Mouse (Mus musculus): ENCODE measurements around the gene 4930444G20Rik. TPM values are rescaled to one million over a fixed set of nuclear protein-coding genes. Genes with fewer than 3 reads are reported as not detected.
"Not testable (repeated sequence)": the region's sequence is repeated elsewhere in the genome, so short reads cannot be mapped to it uniquely, and the experiment has no call there.

The 4930444G20Rik gene
- not detected in 2 replicates for polyA plus RNA-seq (2012; rRNA removed)

DNA sequence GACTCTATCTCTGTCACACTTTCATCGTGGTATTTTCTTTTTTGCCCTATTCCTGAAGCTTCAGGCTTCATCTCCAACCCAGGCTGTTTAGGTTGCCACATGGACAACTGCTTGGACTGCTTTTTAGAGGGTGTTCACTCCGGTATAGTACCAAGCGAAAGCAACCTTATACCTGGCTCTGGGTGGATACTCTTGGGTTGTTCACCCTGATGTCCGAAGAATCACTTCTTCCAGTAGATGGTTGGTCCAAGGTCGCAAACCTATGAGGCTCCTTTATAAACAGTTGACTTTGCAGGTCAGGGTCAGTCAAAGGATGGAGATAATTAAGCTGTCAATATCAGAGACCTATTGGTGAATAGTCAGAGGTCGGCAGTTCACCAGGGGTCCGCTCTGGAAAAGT is at the start of gene 4930444G20Rik:
TSS of gene 4930444G20Rik (minus strand) at position 101 of the 400 bp plus-strand sequence.
- WGBS, result 91% methylated on average over 7 of the region's 7 CpGs
- H3K4me3 ChIP-seq (ENCODE audit: extremely low read depth, insufficient read depth, insufficient read length); DNase-seq (ENCODE audit: low read depth in 1 of 2, low spot score in 2 of 2): not testable (repeated sequence)

DNA sequence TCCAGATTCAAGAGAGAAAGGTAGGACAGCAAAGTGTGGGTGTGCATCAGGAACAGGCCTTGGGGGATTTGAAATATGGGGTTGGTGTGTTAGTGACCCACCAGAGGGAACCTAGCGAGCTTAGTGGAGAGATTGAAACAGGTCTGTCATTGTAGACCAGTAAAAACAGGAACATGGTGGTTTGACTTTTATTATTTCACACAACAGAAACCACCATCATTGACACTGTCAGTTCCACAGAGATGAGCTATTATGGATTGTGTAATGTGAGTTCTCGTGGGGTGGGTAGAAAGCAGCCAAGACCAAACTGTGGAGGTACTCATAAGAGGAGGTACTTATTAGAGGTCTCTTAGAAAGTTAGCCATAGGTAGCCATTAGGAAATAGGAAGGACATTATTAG is 6.7 kb upstream of the 4930444G20Rik start:
- no peaks in the 10 kb centered on the region for H3K27me3 ChIP-seq (ENCODE audit: control insufficient read depth, insufficient read depth, low read length)
- no peak for TF ChIP-seq CTCF (IDR thresholded peaks at IDR 0.05; ENCODE audit: extremely low read depth, insufficient read depth, insufficient read length, insufficient replicate concordance)
- no peak for TF ChIP-seq POLR2A (IDR thresholded peaks at IDR 0.05; ENCODE audit: low read depth, low read length)
- DNase-seq (ENCODE audit: low read depth in 1 of 2, low spot score in 2 of 2), result no peak
- H3K36me3 ChIP-seq (ENCODE audit: control insufficient read depth, insufficient read depth, low read length), result no peaks in the 10 kb centered on the region
- H3K4me1 ChIP-seq (ENCODE audit: control insufficient read depth, insufficient read depth, insufficient read length), result no peaks in the 10 kb centered on the region
- H3K4me3 ChIP-seq (ENCODE audit: extremely low read depth, insufficient read depth, insufficient read length), result no peak overlapping the region
- H3K27ac ChIP-seq (ENCODE audit: insufficient read depth, low read length), result no peak overlapping the region
- 51% methylated on average over 2 of the region's 2 CpGs for WGBS

More for the DNA sequence above, at the start of gene 4930444G20Rik:
- not testable (repeated sequence) for H3K27ac ChIP-seq (ENCODE audit: insufficient read depth, low read length); H3K36me3 ChIP-seq (ENCODE audit: control insufficient read depth, insufficient read depth, low read length); H3K4me1 ChIP-seq (ENCODE audit: control insufficient read depth, insufficient read depth, insufficient read length); H3K27me3 ChIP-seq (ENCODE audit: control insufficient read depth, insufficient read depth, low read length)

DNA sequence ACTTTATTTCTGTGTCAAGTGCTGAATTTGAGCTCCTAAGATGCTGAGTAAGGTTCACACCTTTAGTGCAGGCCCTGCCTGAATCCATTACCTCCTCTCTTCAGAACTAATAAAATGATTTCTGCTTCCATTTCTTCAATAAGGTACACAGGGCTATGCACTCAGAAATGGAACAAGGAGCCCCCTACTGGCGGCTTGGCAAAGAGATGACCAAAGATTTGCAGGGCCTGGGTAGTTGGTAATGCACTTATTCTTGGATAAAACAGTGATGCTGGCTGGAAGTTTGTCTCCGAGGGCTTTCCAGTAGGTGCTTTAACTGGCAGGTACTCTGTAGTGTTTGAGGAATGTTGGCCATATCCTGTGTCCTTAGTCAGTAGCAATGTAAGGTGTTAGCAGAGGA is 4.9 kb upstream of the 4930444G20Rik start:
- WGBS, result 76% methylated on average over 2 of the region's 2 CpGs
- Histone ChIP-seq H3K27ac (ENCODE audit: insufficient read depth, low read length) (no peak overlapping the region), H3K4me3 (ENCODE audit: extremely low read depth, insufficient read depth, insufficient read length) (no peak overlapping the region), H3K36me3 (ENCODE audit: control insufficient read depth, insufficient read depth, low read length) (no peaks in the 10 kb centered on the region), H3K27me3 (ENCODE audit: control insufficient read depth, insufficient read depth, low read length) (no peaks in the 10 kb centered on the region), H3K4me1 (ENCODE audit: control insufficient read depth, insufficient read depth, insufficient read length) (no peaks in the 10 kb centered on the region)
- TF ChIP-seq CTCF (IDR thresholded peaks at IDR 0.05; ENCODE audit: extremely low read depth, insufficient read depth, insufficient read length, insufficient replicate concordance) (no peak), POLR2A (IDR thresholded peaks at IDR 0.05; ENCODE audit: low read depth, low read length) (no peak)
- peak in 1 of 2 experiments; percentile 9 for DNase-seq (ENCODE audit: low read depth in 1 of 2, low spot score in 2 of 2)

DNA sequence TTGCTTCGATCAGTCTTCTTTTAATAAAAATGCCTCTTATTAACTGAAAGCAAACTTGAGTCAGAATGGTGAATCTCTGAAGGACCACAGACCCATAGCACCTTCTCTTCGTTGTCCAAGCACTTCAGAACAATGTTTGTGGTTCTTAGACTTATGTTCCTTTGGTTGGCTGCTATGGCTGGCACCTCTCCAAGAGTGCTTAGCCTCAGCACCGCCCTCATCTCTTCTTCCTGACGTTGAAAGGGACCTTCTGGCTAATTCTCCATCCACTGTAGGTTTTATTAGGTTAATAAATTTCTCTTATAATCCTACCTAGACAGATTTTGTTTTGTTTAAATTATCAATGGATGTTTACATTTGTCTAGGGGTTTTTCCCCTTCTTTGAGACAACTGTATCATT is 2.7 kb upstream of the 4930444G20Rik start:
- H3K27me3 ChIP-seq (ENCODE audit: control insufficient read depth, insufficient read depth, low read length), result no peaks in the 10 kb centered on the region
- H3K4me3 ChIP-seq (ENCODE audit: extremely low read depth, insufficient read depth, insufficient read length), result no peak overlapping the region
- TF ChIP-seq CTCF (IDR thresholded peaks at IDR 0.05; ENCODE audit: extremely low read depth, insufficient read depth, insufficient read length, insufficient replicate concordance) (no peak), POLR2A (IDR thresholded peaks at IDR 0.05; ENCODE audit: low read depth, low read length) (no peak)
- H3K27ac ChIP-seq (ENCODE audit: insufficient read depth, low read length), result no peak overlapping the region
- DNase-seq (ENCODE audit: low read depth in 1 of 2, low spot score in 2 of 2), result no peak
- 35% methylated on average over 4 of the region's 4 CpGs for whole genome bisulfite sequencing
- H3K4me1 ChIP-seq (ENCODE audit: control insufficient read depth, insufficient read depth, insufficient read length), result no peaks in the 10 kb centered on the region
- no peaks in the 10 kb centered on the region for H3K36me3 ChIP-seq (ENCODE audit: control insufficient read depth, insufficient read depth, low read length)

- 71% methylated on average over 2 of the region's 2 CpGs for WGBS
- no peak for DNase-seq (ENCODE audit: low read depth in 1 of 2, low spot score in 2 of 2)
- Histone ChIP-seq H3K27me3 (ENCODE audit: control insufficient read depth, insufficient read depth, low read length) (no peaks in the 10 kb centered on the region), H3K36me3 (ENCODE audit: control insufficient read depth, insufficient read depth, low read length) (no peaks in the 10 kb centered on the region), H3K4me3 (ENCODE audit: extremely low read depth, insufficient read depth, insufficient read length) (no peak overlapping the region), H3K4me1 (ENCODE audit: control insufficient read depth, insufficient read depth, insufficient read length) (no peaks in the 10 kb centered on the region), H3K27ac (ENCODE audit: insufficient read depth, low read length) (no peak overlapping the region)
- TF ChIP-seq POLR2A (IDR thresholded peaks at IDR 0.05; ENCODE audit: low read depth, low read length) (no peak), CTCF (IDR thresholded peaks at IDR 0.05; ENCODE audit: extremely low read depth, insufficient read depth, insufficient read length, insufficient replicate concordance) (no peak)
Measured at GRCm38 (mm10) chr10:22070168-22070567, 2.3 kb upstream of the 4930444G20Rik start.

DNA sequence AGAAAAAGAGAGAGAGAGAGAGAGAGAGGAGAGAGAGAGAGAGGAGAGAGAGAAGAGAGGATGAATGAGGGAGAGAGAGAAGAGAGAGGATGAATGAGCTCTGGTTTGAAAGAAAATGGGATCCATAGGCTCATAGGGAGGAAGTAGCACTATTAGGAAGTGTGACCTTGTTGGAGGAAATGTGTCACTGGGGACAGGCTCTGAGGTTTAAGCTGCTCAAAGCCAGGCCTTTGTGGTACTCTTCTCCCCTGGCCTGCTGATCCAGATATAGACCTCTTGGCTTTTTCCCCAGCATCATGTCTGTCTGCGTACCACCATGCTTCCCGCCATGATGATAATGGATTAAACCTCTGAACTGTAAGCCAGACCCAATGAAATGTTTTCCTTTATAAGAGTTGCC is 8.5 kb downstream of the 4930444G20Rik start:
- Histone ChIP-seq H3K27ac (ENCODE audit: insufficient read depth, low read length) (no peak overlapping the region), H3K4me1 (ENCODE audit: control insufficient read depth, insufficient read depth, insufficient read length) (peaks cover 5% of the 10 kb centered on the region; the same call in 1 of the 2 replicates), H3K27me3 (ENCODE audit: control insufficient read depth, insufficient read depth, low read length) (no peaks in the 10 kb centered on the region), H3K36me3 (ENCODE audit: control insufficient read depth, insufficient read depth, low read length) (no peaks in the 10 kb centered on the region), H3K4me3 (ENCODE audit: extremely low read depth, insufficient read depth, insufficient read length) (no peak overlapping the region)
- TF ChIP-seq CTCF (IDR thresholded peaks at IDR 0.05; ENCODE audit: extremely low read depth, insufficient read depth, insufficient read length, insufficient replicate concordance), result no peak
- no peak for TF ChIP-seq POLR2A (IDR thresholded peaks at IDR 0.05; ENCODE audit: low read depth, low read length)
- DNase-seq (ENCODE audit: low read depth in 1 of 2, low spot score in 2 of 2), result no peak
- 80% methylated on average over 2 of the region's 2 CpGs for WGBS

- peaks cover 5% of the 10 kb centered on the region; the same call in 1 of the 2 replicates for H3K4me1 ChIP-seq (ENCODE audit: control insufficient read depth, insufficient read depth, insufficient read length)
- no peaks in the 10 kb centered on the region for H3K36me3 ChIP-seq (ENCODE audit: control insufficient read depth, insufficient read depth, low read length)
- H3K27ac ChIP-seq (ENCODE audit: insufficient read depth, low read length), result no peak overlapping the region
- H3K4me3 ChIP-seq (ENCODE audit: extremely low read depth, insufficient read depth, insufficient read length), result peak overlapping the region; percentile 46; the same call in 1 of the 2 replicates
- 28% methylated on average over 12 of the region's 12 CpGs for WGBS
- DNase-seq (ENCODE audit: low read depth in 1 of 2, low spot score in 2 of 2), result no peak
- H3K27me3 ChIP-seq (ENCODE audit: control insufficient read depth, insufficient read depth, low read length), result no peaks in the 10 kb centered on the region
- TF ChIP-seq POLR2A (IDR thresholded peaks at IDR 0.05; ENCODE audit: low read depth, low read length) (no peak), CTCF (IDR thresholded peaks at IDR 0.05; ENCODE audit: extremely low read depth, insufficient read depth, insufficient read length, insufficient replicate concordance) (no peak)
Measured at GRCm38 (mm10) chr10:22059026-22059325, 8.9 kb downstream of the 4930444G20Rik start.

Measured in spleen, adult 2 months (tissue).